Mouse (Mus musculus): ENCODE data around the gene Hirip3. TPM values are rescaled to one million over a fixed set of nuclear protein-coding genes. Genes with fewer than 3 reads are reported as not detected.

Gene Hirip3
- total and polyA plus RNA-seq, 3 experiments, result 55.6 to 137 TPM; not detected in 1

DNA sequence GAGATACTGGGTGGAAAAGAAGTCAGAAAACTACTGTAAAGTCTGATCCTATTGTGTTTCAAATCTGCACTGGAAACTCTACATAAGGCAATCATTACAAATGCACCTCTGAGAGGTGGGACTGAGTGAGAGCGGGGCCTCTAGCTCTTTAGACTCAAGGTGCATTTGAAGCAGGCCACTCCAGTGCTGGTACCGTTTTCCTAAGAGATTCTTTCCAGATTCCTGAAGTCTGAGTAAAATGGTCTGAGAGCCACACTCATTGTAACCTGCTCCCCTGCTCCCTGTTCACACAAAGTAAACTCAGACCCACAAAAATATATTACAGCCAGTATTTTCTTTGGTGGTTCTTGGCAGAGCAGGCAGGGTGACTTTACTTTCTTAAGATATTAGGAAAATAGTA lies 5.8 kb downstream of the Hirip3 start:
- Histone ChIP-seq H3K9ac (ENCODE audit: control insufficient read depth, low read depth, low read length, poor library complexity, severe bottlenecking) (no peak overlapping the region), H3K36me3 (ENCODE audit: control insufficient read depth in 1 of 2, insufficient read depth in 2 of 2, low read length in 2 of 2) (peaks cover 5 to 6% of the 10 kb centered on the region in 2 experiments), H3K27ac (ENCODE audit: control insufficient read depth, low read depth, low read length) (no peak overlapping the region), H3K4me1 (ENCODE audit: control insufficient read depth in 1 of 2, insufficient read depth in 2 of 2, low read length in 2 of 2) (peaks cover 2 to 11% of the 10 kb centered on the region in 2 experiments; a peak in 3 of 4 replicates), H3K9me3 (replicated peaks; ENCODE audit: insufficient read depth, low read length) (no peaks in the 10 kb centered on the region), H3K79me2 (ENCODE audit: control insufficient read depth, insufficient read depth, low read length, poor library complexity) (peaks cover 1% of the 10 kb centered on the region; the same call in 1 of the 2 replicates), H3K27me3 (ENCODE audit: control insufficient read depth in 1 of 2, insufficient read depth in 2 of 2, low read length in 2 of 2) (no peaks in the 10 kb centered on the region), H3K4me3 (ENCODE audit: control insufficient read depth in 1 of 2, insufficient read depth in 1 of 2, low read depth in 2 of 2, low read length in 2 of 2) (no peak overlapping the region)
- DNase-seq (ENCODE audit: low read depth, low spot score), result no peak
- TF ChIP-seq POLR2AphosphoS5 (IDR thresholded peaks at IDR 0.05; ENCODE audit: borderline replicate concordance, low read depth, low read length), result no peak
- no peak for TF ChIP-seq GABPA (IDR thresholded peaks at IDR 0.05; ENCODE audit: low read depth, low read length)
- no peak for TF ChIP-seq ZC3H11A (IDR thresholded peaks at IDR 0.05; ENCODE audit: low read depth, low read length)
- no peak for TF ChIP-seq TCF12 (IDR thresholded peaks at IDR 0.05; ENCODE audit: low read depth, low read length)
- TF ChIP-seq MAZ (IDR thresholded peaks at IDR 0.05; ENCODE audit: low read depth, low read length), result no peak
- no peak for TF ChIP-seq MXI1 (IDR thresholded peaks at IDR 0.05; ENCODE audit: low read depth, low read length)
- no peak for TF ChIP-seq TBP (IDR thresholded peaks at IDR 0.05; ENCODE audit: low read depth, low read length)
- TF ChIP-seq RAD21 (IDR thresholded peaks at IDR 0.05; ENCODE audit: low read depth, low read length), result no peak
- no peak for TF ChIP-seq ZKSCAN1 (IDR thresholded peaks at IDR 0.05; ENCODE audit: low read depth, low read length)
- no peak for TF ChIP-seq MYC (IDR thresholded peaks at IDR 0.05; ENCODE audit: low read depth, low read length)
- TF ChIP-seq CTCF (IDR thresholded peaks at IDR 0.05 in 2 of 3, conservative IDR thresholded peaks at IDR 0.05 in 1 of 3; ENCODE audit: control insufficient read depth in 1 of 3, insufficient read depth in 1 of 3, low read depth in 2 of 3, low read length in 3 of 3, poor library complexity in 1 of 3, severe bottlenecking in 1 of 3), result no peak
- TF ChIP-seq GATA1 (IDR thresholded peaks at IDR 0.05; ENCODE audit: low read depth, low read length), result no peak
- TF ChIP-seq SIN3A (IDR thresholded peaks at IDR 0.05; ENCODE audit: low read length), result no peak
- TF ChIP-seq ELF1 (IDR thresholded peaks at IDR 0.05; ENCODE audit: low read depth, low read length), result no peak
- no peak for TF ChIP-seq MAFK (IDR thresholded peaks at IDR 0.05; ENCODE audit: borderline replicate concordance, low read depth, low read length)
- TF ChIP-seq E2F4 (IDR thresholded peaks at IDR 0.05; ENCODE audit: borderline replicate concordance, low read depth, low read length), result no peak
- TF ChIP-seq HCFC1 (IDR thresholded peaks at IDR 0.05; ENCODE audit: low read depth, low read length), result no peak
- TF ChIP-seq USF2 (IDR thresholded peaks at IDR 0.05; ENCODE audit: borderline replicate concordance in 1 of 2, insufficient read depth in 1 of 2, low read depth in 1 of 2, low read length in 2 of 2), result no peak
- no peak for TF ChIP-seq BHLHE40 (IDR thresholded peaks at IDR 0.05; ENCODE audit: borderline replicate concordance, low read depth, low read length)
- TF ChIP-seq ZMIZ1 (IDR thresholded peaks at IDR 0.05; ENCODE audit: low read depth, low read length), result no peak

GRCm38 (mm10) chr7:126868003-126868402 lies 6.2 kb downstream of the Hirip3 start:
- peaks cover 1 to 7% of the 10 kb centered on the region in 2 experiments; a peak in 3 of 4 replicates for H3K36me3 ChIP-seq (ENCODE audit: control insufficient read depth in 1 of 2, insufficient read depth in 2 of 2, low read length in 2 of 2)
- TF ChIP-seq MAFK (IDR thresholded peaks at IDR 0.05; ENCODE audit: borderline replicate concordance, low read depth, low read length), result no peak
- TF ChIP-seq MAZ (IDR thresholded peaks at IDR 0.05; ENCODE audit: low read depth, low read length), result no peak
- no peak for TF ChIP-seq ELF1 (IDR thresholded peaks at IDR 0.05; ENCODE audit: low read depth, low read length)
- no peak for TF ChIP-seq USF1 (IDR thresholded peaks at IDR 0.05; ENCODE audit: low read depth, low read length)
- TF ChIP-seq ZMIZ1 (IDR thresholded peaks at IDR 0.05; ENCODE audit: low read depth, low read length), result no peak
- no peak for TF ChIP-seq RCOR1 (IDR thresholded peaks at IDR 0.05; ENCODE audit: low read depth, low read length)
- TF ChIP-seq TAL1 (IDR thresholded peaks at IDR 0.05; ENCODE audit: low read length), result no peak
- no peak for TF ChIP-seq USF2 (IDR thresholded peaks at IDR 0.05; ENCODE audit: borderline replicate concordance in 1 of 2, insufficient read depth in 1 of 2, low read depth in 1 of 2, low read length in 2 of 2)
- TF ChIP-seq JUND (IDR thresholded peaks at IDR 0.05; ENCODE audit: low read depth, low read length), result no peak
- no peak for TF ChIP-seq SIN3A (IDR thresholded peaks at IDR 0.05; ENCODE audit: low read length)
- no peak for TF ChIP-seq ZKSCAN1 (IDR thresholded peaks at IDR 0.05; ENCODE audit: low read depth, low read length)
- TF ChIP-seq CHD1 (IDR thresholded peaks at IDR 0.05; ENCODE audit: low read depth, low read length), result no peak
- no peak for TF ChIP-seq MAX (IDR thresholded peaks at IDR 0.05; ENCODE audit: low read length)
- no peak for TF ChIP-seq GATA1 (IDR thresholded peaks at IDR 0.05; ENCODE audit: low read depth, low read length)
- no peak for TF ChIP-seq MYB (IDR thresholded peaks at IDR 0.05; ENCODE audit: low read depth, low read length)
- no peak for TF ChIP-seq ETS1 (IDR thresholded peaks at IDR 0.05; ENCODE audit: low read depth, low read length)
- TF ChIP-seq HCFC1 (IDR thresholded peaks at IDR 0.05; ENCODE audit: low read depth, low read length), result no peak
- no peak for TF ChIP-seq POLR2AphosphoS2 (IDR thresholded peaks at IDR 0.05; ENCODE audit: low read length)
- no peak for TF ChIP-seq CTCF (IDR thresholded peaks at IDR 0.05 in 2 of 3, conservative IDR thresholded peaks at IDR 0.05 in 1 of 3; ENCODE audit: control insufficient read depth in 1 of 3, insufficient read depth in 1 of 3, low read depth in 2 of 3, low read length in 3 of 3, poor library complexity in 1 of 3, severe bottlenecking in 1 of 3)

More at GRCm38 (mm10) chr7:126868003-126868402, 6.2 kb downstream of the Hirip3 start:
- no peaks in the 10 kb centered on the region for H3K27me3 ChIP-seq (ENCODE audit: control insufficient read depth in 1 of 2, insufficient read depth in 2 of 2, low read length in 2 of 2)
- no peak overlapping the region for H3K9ac ChIP-seq (ENCODE audit: control insufficient read depth, low read depth, low read length, poor library complexity, severe bottlenecking)
- H3K79me2 ChIP-seq (ENCODE audit: control insufficient read depth, insufficient read depth, low read length, poor library complexity), result no peaks in the 10 kb centered on the region
- H3K4me3 ChIP-seq (ENCODE audit: control insufficient read depth in 1 of 2, insufficient read depth in 1 of 2, low read depth in 2 of 2, low read length in 2 of 2), result no peak overlapping the region
- peaks cover 1 to 7% of the 10 kb centered on the region in 2 experiments; a peak in 2 of 4 replicates for H3K4me1 ChIP-seq (ENCODE audit: control insufficient read depth in 1 of 2, insufficient read depth in 2 of 2, low read length in 2 of 2)
- H3K27ac ChIP-seq (ENCODE audit: control insufficient read depth, low read depth, low read length), result no peak overlapping the region
- DNase-seq (ENCODE audit: low read depth, low spot score), result no peak
- no peaks in the 10 kb centered on the region for H3K9me3 ChIP-seq (replicated peaks; ENCODE audit: insufficient read depth, low read length)

All from MEL (cell line).